Mouse (Mus musculus) adrenal gland, adult (tissue): ENCODE measurements around the gene Csnk2b.

Experiments used
- DNase-seq, 2 experiments: peaks; one replicate each; pipeline ENCODE4 v3.0.0; 2022 to 2023; ENCODE audit warnings: low spot score in 1 of 2; ENCODE audit not compliant: inconsistent age in 2 of 2

Csnk2b gene

GRCm38 (mm10) chr17:35121871-35122303 is at the start of gene Csnk2b:
Gene Csnk2b (minus strand): TSS chr17:35122053.
- DNase-seq, result peak; percentile 66 to 85

DNA sequence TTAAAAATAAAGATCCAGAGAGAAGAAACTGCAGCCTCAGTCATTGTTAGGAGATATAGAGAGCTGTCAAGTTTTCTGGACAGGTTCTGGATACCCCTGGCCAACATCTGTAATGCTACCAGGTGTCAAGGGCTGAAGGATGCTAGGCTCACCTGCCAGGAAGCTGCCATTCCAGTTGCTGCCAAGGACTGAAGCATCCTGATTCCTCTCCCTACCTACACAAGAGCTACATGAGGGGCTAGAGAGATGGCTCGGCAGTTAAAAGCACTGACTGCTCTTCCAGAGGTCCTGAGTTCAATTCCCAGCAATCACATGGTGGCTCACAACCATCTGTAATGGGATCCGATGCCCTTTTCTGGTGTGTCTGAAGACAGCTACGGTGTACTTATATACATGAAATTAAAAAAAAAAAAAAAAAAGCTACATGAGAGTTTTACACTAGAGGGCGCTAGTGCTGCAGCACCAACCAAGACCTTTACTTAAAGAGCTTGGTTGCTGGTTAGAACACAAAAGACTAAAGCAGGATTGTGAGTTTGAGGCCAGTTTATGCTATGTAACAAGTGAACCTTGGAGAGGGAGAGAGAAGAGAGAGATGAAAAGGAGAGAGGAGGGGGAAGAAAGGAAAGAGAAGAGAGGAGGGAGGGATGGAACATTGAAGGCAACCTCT is 46.8 kb upstream of the Csnk2b start:
- DNase-seq, result peak in 1 of 2 experiments; percentile 72

- DNase-seq, result no peak
These were observed 45.9 kb upstream of the Csnk2b start for GRCm38 (mm10) chr17:35167794-35168193.

DNA sequence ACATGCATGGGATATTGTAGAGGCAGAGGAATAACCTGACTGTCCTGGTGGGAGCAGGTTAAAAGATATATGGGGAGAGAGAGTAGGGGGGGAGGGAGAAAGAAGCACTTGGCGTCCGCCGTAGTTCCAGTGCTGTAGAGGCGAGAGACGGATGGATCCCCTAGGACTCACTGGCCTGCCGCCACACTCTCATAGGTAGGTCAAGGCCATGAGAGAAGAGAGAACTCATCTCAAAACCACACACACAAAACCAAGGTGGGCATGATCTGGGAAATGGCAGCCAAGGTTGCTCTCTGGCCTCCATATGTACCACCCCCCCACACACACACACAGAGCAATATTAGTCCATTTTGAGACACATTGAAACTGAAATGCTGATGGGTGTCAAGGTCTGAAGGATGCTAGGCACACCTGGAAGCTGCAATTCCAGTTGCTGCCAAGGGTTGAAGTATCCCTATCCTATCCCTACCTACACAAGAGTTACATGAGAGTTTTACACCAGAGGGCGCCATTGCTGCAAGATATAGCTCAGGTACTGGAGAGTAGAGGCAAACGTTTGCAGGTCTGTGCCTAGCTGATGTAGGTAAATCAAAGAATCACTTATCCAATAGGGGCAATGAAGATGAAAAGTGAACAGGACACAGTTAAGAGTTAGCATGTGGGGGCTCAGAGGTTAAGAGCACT is 44.6 kb upstream of the Csnk2b start:
- peak; percentile 65 to 88 for DNase-seq

GRCm38 (mm10) chr17:35165451-35166155 is 43.8 kb upstream of the Csnk2b start:
- no peak for DNase-seq

GRCm38 (mm10) chr17:35164568-35165450 is 43.0 kb upstream of the Csnk2b start, which contains the start of gene Prrc2a:
Gene Prrc2a (minus strand): TSS chr17:35164897.
- peak; percentile 99 to 100 for DNase-seq

DNA sequence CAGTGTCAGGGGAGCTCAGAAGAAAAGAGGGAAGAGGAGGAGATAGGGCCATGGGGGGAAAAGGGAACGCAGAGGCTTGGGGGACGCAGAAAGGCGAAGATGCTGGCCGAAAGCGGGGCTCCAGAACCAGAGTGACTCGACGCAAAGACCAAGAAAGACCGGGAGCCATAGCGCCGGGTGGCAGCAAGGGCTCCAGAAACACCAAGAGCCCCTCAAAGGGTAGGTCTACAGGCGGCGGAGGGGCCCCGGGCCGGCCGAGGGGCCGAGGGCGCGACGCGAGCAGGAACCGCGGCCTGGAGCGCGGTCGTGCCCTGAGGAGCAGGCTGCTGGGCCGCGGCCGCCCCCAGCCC is 42.3 kb upstream of the Csnk2b start:
- DNase-seq, result no peak

- DNase-seq, result peak in 1 of 2 experiments; percentile 80
These were observed 41.7 kb upstream of the Csnk2b start for GRCm38 (mm10) chr17:35163326-35164081.

DNA sequence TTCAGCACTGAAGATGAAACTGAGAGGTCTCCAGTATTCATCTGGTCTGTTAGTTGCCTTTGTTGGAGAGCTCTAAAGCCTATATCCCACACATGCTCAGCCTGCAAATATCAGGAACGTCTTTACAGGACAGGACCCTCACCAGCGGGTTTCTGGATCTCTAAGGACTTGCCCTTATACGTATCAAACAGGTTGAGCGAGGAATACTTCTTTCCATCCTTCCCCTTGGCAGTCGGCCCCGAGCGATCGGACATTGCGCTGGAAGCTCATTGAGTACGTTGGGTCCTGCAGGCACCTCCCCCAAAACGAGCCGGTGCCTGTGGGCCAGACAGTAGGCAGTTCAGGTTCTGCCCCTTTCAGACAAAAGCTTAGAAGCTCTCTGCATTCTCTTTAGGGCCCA is 40.9 kb upstream of the Csnk2b start:
- DNase-seq, result peak; percentile 63 to 83

DNA sequence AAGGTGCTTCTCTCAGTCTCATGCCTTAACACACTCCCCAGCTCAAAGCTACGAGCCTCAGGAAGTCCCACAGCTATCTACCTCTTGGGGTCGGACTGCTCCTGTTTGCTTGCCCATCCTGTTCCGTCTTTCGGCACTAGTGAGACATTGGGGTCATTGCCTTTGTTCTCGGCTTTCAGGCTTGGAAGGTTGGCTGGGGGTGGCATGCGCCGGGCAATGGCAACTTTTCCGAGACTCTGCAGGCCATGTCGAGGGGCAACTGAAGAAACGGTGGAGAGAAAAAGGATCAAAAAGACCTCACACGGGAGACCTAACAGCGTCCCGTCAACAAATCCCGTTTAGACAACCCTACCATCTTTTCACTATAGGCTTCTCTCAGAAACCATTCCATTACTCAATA is 40.3 kb upstream of the Csnk2b start:
- DNase-seq, result peak in 1 of 2 experiments; percentile 61

DNA sequence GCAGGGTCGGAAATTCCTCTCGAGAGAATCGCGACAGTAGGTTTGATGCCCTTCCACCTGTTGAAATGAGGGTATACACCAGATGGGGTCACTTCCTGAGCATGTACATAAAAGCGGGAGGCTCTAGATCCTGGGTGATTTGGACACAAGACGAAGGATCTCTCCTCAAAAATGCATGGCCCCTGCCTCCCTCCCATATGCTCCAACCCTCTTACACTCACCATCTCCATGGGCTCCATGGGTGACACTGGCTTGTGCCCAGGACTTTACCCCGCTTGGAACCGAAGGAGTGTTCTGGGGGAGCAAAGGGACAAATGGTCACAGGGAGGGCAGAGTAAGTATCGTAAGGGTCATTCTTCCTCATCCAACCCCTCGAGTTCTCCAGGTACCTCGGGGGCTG is 39.6 kb upstream of the Csnk2b start:
- no peak for DNase-seq

- no peak for DNase-seq
These were observed 37.8 kb upstream of the Csnk2b start for GRCm38 (mm10) chr17:35159638-35160037.

DNA sequence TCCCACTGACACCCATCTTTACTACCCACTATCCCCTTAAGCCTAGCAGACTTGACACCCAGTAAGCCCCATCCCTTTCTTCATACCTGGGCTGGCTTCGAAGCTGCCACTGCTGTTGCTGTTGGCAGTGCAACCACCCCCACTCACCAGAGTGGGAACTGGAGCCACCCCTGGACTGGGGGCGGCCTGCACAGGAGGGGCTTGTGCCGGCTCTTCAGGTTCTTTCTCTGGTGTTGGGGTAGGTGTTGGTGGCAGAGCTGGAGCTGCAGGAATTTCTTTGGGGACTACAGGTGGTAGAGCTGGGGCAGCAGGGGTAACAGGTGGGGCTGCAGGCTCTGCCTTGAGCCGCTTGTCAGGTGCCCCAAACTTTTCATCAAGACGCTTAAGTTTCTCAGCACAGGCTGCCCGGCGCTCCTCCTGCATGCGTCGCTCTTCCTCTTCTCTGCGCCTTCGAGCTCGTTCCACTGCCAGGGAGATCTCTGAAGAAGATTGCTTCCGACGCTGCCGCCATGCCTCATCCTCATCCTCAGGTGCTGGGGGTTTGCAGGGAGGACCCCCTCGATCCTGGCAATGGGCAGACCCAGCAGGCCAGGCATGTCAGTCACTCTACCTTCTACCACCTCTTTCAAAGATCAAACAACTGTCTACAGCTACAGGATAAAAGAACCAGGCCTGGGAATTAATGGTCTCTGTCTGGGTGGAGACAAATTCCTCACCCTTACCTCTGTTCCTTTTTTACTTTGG is 37.2 kb upstream of the Csnk2b start:
- no peak for DNase-seq

- DNase-seq, result no peak
These were observed 35.9 kb upstream of the Csnk2b start for GRCm38 (mm10) chr17:35157661-35158175.

DNA sequence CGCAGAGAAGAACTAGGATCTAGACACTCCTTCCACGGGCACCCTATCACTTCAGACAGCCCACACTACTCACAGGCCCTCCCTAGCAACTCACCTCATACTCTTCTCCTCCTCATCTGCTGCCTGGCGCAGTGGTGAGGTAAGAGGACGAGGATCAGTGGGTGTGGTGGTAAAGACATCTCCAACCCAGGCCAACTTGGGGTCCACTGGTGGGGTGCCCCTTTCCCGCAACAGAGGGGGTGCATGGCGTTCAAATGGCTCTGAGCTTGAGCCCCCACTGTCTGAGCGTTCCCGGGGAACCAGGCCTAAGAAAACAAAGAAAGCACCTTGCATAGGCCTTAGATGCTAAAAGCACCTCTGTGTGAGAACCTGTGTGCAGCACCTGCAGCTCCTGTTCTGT is 35.4 kb upstream of the Csnk2b start:
- DNase-seq, result no peak

GRCm38 (mm10) chr17:35156461-35157200 is 34.8 kb upstream of the Csnk2b start:
- no peak for DNase-seq

- DNase-seq, result no peak
These were observed 33.6 kb upstream of the Csnk2b start for GRCm38 (mm10) chr17:35155451-35155850.

DNA sequence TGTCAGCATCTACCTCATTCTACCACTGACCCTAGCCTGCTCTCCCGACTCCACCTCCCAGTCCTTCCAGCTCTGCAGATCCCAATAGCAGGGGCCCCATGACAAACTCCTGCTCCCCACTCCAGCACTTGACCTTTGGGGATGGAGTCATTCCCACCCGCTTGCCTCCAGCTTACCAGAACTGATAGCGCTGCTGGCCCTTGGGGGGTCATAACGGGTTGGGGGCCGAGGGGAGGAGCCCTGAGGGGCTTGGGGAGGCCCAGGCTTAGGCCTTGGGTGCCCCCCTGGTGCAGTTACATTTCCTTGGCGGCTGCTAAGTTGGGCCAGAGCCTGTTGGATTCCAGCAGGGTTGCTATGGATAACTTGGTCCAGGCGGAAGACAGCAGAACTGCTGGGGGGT is 32.8 kb upstream of the Csnk2b start:
- DNase-seq, result no peak

DNA sequence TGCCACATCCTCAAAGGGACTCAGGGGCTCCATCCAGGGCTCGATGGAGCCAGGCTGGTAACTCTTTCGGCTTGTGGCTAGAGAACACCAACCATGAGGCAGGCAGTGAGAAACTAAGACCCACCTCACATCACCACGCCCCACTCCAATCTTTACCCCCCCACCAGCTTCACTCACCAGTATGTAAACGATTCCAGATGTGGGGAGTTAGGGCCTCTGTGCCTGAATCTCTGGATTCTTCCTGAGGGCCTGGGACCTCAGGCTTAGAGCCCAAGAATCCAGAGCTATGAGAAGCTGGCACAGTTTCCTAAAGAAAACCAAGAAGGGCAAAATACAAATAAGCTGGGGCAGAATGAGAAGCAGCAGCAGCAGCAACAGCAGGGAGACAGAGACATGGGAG is 32.1 kb upstream of the Csnk2b start:
- no peak for DNase-seq
